9 mouse cellular contexts compared by ENCODE assay signal in genomic region chr2:165878907-165879361, GRCm38 (mm10). TPM values are rescaled to one million over a fixed set of nuclear protein-coding genes. Genes with fewer than 3 reads are reported as not detected.
DNase-seq lines count a peak whose midpoint lies in the region; ATAC-seq and TF ChIP-seq lines count a peak whose summit lies in the region.
"Had no signal": no experiment of that assay in that cellular context is flagged by ENCODE, and none has a peak within 500 bp of the region (broad histone marks: within the 10 kb centered on the region; RNA-seq: fewer than 3 reads in every experiment).

No protein-coding gene starts in this region.

- H3K9me3 ChIP-seq in kidney, embryonic 14.5 days (ENCODE audit: control insufficient read depth, low read length) = no peaks in the 10 kb centered on the region
- H3K9me3 ChIP-seq in embryonic facial prominence, embryonic 12.5 days = no peaks in the 10 kb centered on the region
- no peaks in the 10 kb centered on the region for H3K9me3 ChIP-seq in hindbrain, postnatal 0 days (ENCODE audit: low read length)
- H3K9me3 ChIP-seq in midbrain, postnatal 0 days (ENCODE audit: low read length) = no peaks in the 10 kb centered on the region

- peak overlapping the region; percentile 7; the same call in 1 of the 2 replicates for H3K4me3 ChIP-seq in kidney, embryonic 14.5 days (ENCODE audit: low read length)
- H3K4me3 ChIP-seq in embryonic facial prominence, embryonic 12.5 days = 0 out of 2 replicates have a peak overlapping the region, but pooled peaks have one; percentile 0
- peak overlapping the region; percentile 25 for H3K4me3 ChIP-seq in hindbrain, postnatal 0 days (ENCODE audit: low read length)
- peak overlapping the region; percentile 33 for H3K4me3 ChIP-seq in midbrain, postnatal 0 days (ENCODE audit: low read depth, low read length)

- peaks cover 10% of the 10 kb centered on the region for H3K36me3 ChIP-seq in kidney, embryonic 14.5 days (ENCODE audit: control insufficient read depth, insufficient read depth, low read length)
- H3K36me3 ChIP-seq in embryonic facial prominence, embryonic 12.5 days = peaks cover 4% of the 10 kb centered on the region
- H3K36me3 ChIP-seq in hindbrain, postnatal 0 days (ENCODE audit: insufficient read depth, low read length) = no peaks in the 10 kb centered on the region
- H3K36me3 ChIP-seq in midbrain, postnatal 0 days (ENCODE audit: insufficient read depth, low read length) = peaks cover 2% of the 10 kb centered on the region

- H3K27me3 ChIP-seq in kidney, embryonic 14.5 days (ENCODE audit: control insufficient read depth, insufficient read depth, low read length) = no peaks in the 10 kb centered on the region
- no peaks in the 10 kb centered on the region for H3K27me3 ChIP-seq in embryonic facial prominence, embryonic 12.5 days
- no peaks in the 10 kb centered on the region for H3K27me3 ChIP-seq in hindbrain, postnatal 0 days (ENCODE audit: insufficient read depth, low read length)
- H3K27me3 ChIP-seq in midbrain, postnatal 0 days (ENCODE audit: insufficient read depth, low read length) = no peaks in the 10 kb centered on the region
- H3K27me3 ChIP-seq: Patski had no signal

- no peak for DNase-seq in kidney, postnatal 10 days
- DNase-seq in hindbrain, postnatal 0 days (ENCODE audit: low spot score) = peak; percentile 36
- DNase-seq in midbrain, postnatal 0 days (ENCODE audit: low spot score) = peak; percentile 15
- DNase-seq in left cerebral cortex, adult 11 months (ENCODE audit: low spot score) = no peak
- DNase-seq in thymus, postnatal 25 days = no peak
- DNase-seq in frontal cortex, postnatal 10 days (ENCODE audit: low spot score in 2 of 2) = no peak

- peaks cover 95% of the 10 kb centered on the region for H3K4me1 ChIP-seq in kidney, embryonic 14.5 days (ENCODE audit: control insufficient read depth, insufficient read depth, low read length)
- H3K4me1 ChIP-seq in embryonic facial prominence, embryonic 12.5 days = peaks cover 99% of the 10 kb centered on the region
- peaks cover 91% of the 10 kb centered on the region for H3K4me1 ChIP-seq in hindbrain, postnatal 0 days (ENCODE audit: insufficient read depth, low read length)
- peaks cover 71% of the 10 kb centered on the region for H3K4me1 ChIP-seq in midbrain, postnatal 0 days (ENCODE audit: insufficient read depth, low read length)

- TF ChIP-seq CTCF in hindbrain, postnatal 0 days (IDR thresholded peaks at IDR 0.05; ENCODE audit: low read depth) = no peak
- no peak for TF ChIP-seq CTCF in midbrain, postnatal 0 days (IDR thresholded peaks at IDR 0.05)

- WGBS in kidney, embryonic 14.5 days = 23% methylated on average over 8 of the region's 8 CpGs
- WGBS in embryonic facial prominence, embryonic 12.5 days = 27% methylated on average over 8 of the region's 8 CpGs
- WGBS in hindbrain, postnatal 0 days = 13% methylated on average over 8 of the region's 8 CpGs
- 16% methylated on average over 8 of the region's 8 CpGs for WGBS in midbrain, postnatal 0 days

- ATAC-seq in kidney, embryonic 14.5 days (ENCODE audit: low FRiP score, low TSS enrichment) = no peak
- ATAC-seq in embryonic facial prominence, embryonic 12.5 days (ENCODE audit: insufficient number of reproducible peaks, insufficient read depth, low FRiP score, low TSS enrichment) = no peak
- no peak for ATAC-seq in hindbrain, postnatal 0 days
- no peak for ATAC-seq in midbrain, postnatal 0 days (ENCODE audit: low FRiP score)
- ATAC-seq: Patski had no signal

- H3K9ac ChIP-seq in kidney, embryonic 14.5 days (ENCODE audit: low read depth, low read length) = peak overlapping the region; percentile 79
- peak overlapping the region; percentile 22; the same call in 1 of the 2 replicates for H3K9ac ChIP-seq in embryonic facial prominence, embryonic 12.5 days
- H3K9ac ChIP-seq in hindbrain, postnatal 0 days (replicated peaks; ENCODE audit: low read length) = peak overlapping the region; percentile 41
- H3K9ac ChIP-seq in midbrain, postnatal 0 days (replicated peaks; ENCODE audit: low read length, poor library complexity, severe bottlenecking) = peak overlapping the region; percentile 75

- H3K27ac ChIP-seq in kidney, embryonic 14.5 days (ENCODE audit: low read depth, low read length) = peak overlapping the region; percentile 100
- H3K27ac ChIP-seq in embryonic facial prominence, embryonic 12.5 days = peak overlapping the region; percentile 100
- H3K27ac ChIP-seq in hindbrain, postnatal 0 days = peak overlapping the region; percentile 100
- peak overlapping the region; percentile 100 for H3K27ac ChIP-seq in midbrain, postnatal 0 days (ENCODE audit: low read depth, low read length)

- H3K4me2 ChIP-seq in kidney, embryonic 14.5 days (replicated peaks; ENCODE audit: low read depth, low read length) = peak overlapping the region; percentile 76
- peak overlapping the region; percentile 68 for H3K4me2 ChIP-seq in embryonic facial prominence, embryonic 12.5 days (replicated peaks)
- peak overlapping the region; percentile 58 for H3K4me2 ChIP-seq in hindbrain, postnatal 0 days (ENCODE audit: low read depth, low read length)
- peak overlapping the region; percentile 63 for H3K4me2 ChIP-seq in midbrain, postnatal 0 days (ENCODE audit: low read depth, low read length, poor library complexity, severe bottlenecking)

RNA-seq across cellular contexts. Expression of gene Zmynd8, which starts 19.9 kb away (rescaled TPM):
- polyA plus RNA-seq in kidney, embryonic 14.5 days (2014; fragmentation: Nextera tagmentation; extraction: Ambion mirVana) = 44.3 and 61.1 TPM in 2 replicates
- 58.9 and 64.2 TPM in 2 replicates for polyA plus RNA-seq in embryonic facial prominence, embryonic 12.5 days (2016; fragmentation: Nextera tagmentation; extraction: Ambion mirVana)
- total RNA-seq in hindbrain, postnatal 0 days (2014; rRNA removed) = 46.6 and 46.8 TPM in 2 replicates
- polyA plus RNA-seq in hindbrain, postnatal 0 days (2015; fragmentation: Nextera tagmentation; extraction: Ambion mirVana) = 53.0 and 56.9 TPM in 2 replicates
- total RNA-seq in midbrain, postnatal 0 days (2014; rRNA removed) = 55.9 and 73.4 TPM in 2 replicates
- polyA plus RNA-seq in midbrain, postnatal 0 days (2015; fragmentation: Nextera tagmentation; extraction: Ambion mirVana) = 56.8 and 59.0 TPM in 2 replicates

Comparison
In these comparisons a context has a peak if more than half of its experiments do, and no peak if none do; other contexts are left out.
1. H3K9ac ChIP-seq: peak in every context shown above with its lines; median percentile 79 in kidney, embryonic 14.5 days; 75 in midbrain, postnatal 0 days; 41 in hindbrain, postnatal 0 days; 22 in embryonic facial prominence, embryonic 12.5 days.
2. DNase-seq: peak in hindbrain, postnatal 0 days (single experiment) and midbrain, postnatal 0 days (single experiment); none in kidney, postnatal 10 days (single experiment), left cerebral cortex, adult 11 months (single experiment), thymus, postnatal 25 days (single experiment) and frontal cortex, postnatal 10 days (0 of 2).
3. Peak in every context shown above with its lines, with median percentiles within 50 percentile points of each other: H3K27ac ChIP-seq, H3K4me2 ChIP-seq and H3K4me3 ChIP-seq.